Mouse (Mus musculus): ENCODE measurements around the gene Hba-a1. TPM values are rescaled to one million over a fixed set of nuclear protein-coding genes. Genes with fewer than 3 reads are reported as not detected.

The Hba-a1 gene
- polyA plus RNA-seq, 1 experiment from 2014 or later: 2,164 TPM

DNA sequence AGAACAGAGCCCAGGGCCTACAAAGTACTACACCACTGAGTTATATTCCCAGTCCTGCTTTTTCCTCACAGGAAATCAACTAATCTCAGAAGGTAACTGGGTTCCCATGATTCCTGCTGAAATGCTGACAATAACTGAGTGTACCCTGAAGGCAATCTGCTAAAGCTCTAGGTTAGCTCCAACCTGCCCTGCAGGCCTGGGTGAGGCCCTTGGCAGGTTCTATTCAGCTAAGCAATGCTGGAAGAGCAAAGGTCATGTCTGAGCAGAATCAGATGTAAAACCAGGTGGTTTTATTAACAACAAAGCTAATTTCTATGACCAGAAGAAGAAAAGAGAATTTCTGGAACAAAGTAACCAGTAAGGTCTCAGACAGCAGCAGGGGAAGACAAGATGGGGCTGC lies 41.9 kb upstream of the Hba-a1 start:
- Histone ChIP-seq H3K36me3 (ENCODE audit: control insufficient read depth, insufficient read depth, low read length) (peaks cover 5% of the 10 kb centered on the region), H3K4me1 (ENCODE audit: control insufficient read depth, insufficient read depth, low read length) (no peaks in the 10 kb centered on the region), H3K9ac (ENCODE audit: low read length) (no peak overlapping the region), H3K4me3 (ENCODE audit: low read depth, low read length) (no peak overlapping the region), H3K4me2 (ENCODE audit: low read depth, severe bottlenecking) (no peak overlapping the region), H3K27me3 (ENCODE audit: control insufficient read depth, insufficient read depth, low read length) (no peaks in the 10 kb centered on the region), H3K27ac (replicated peaks; ENCODE audit: low read depth, low read length) (no peak overlapping the region), H3K9me3 (ENCODE audit: control insufficient read depth, low read length) (no peaks in the 10 kb centered on the region)
- DNase-seq (ENCODE audit: low spot score) (no peak), ATAC-seq (ENCODE audit: insufficient number of reproducible peaks, low FRiP score, low TSS enrichment, low read depth) (no peak)

GRCm38 (mm10) chr11:32242209-32242608 lies 41.1 kb upstream of the Hba-a1 start:
- peaks cover 5% of the 10 kb centered on the region for H3K36me3 ChIP-seq (ENCODE audit: control insufficient read depth, insufficient read depth, low read length)
- ATAC-seq (ENCODE audit: insufficient number of reproducible peaks, low FRiP score, low TSS enrichment, low read depth) (no peak), DNase-seq (ENCODE audit: low spot score) (no peak)
- no peak overlapping the region for H3K27ac ChIP-seq (replicated peaks; ENCODE audit: low read depth, low read length)
- no peaks in the 10 kb centered on the region for H3K9me3 ChIP-seq (ENCODE audit: control insufficient read depth, low read length)
- H3K4me3 ChIP-seq (ENCODE audit: low read depth, low read length): no peak overlapping the region
- H3K4me1 ChIP-seq (ENCODE audit: control insufficient read depth, insufficient read depth, low read length): no peaks in the 10 kb centered on the region
- no peak overlapping the region for H3K9ac ChIP-seq (ENCODE audit: low read length)
- 96% methylated on average over 3 of the region's 3 CpGs for WGBS
- no peaks in the 10 kb centered on the region for H3K27me3 ChIP-seq (ENCODE audit: control insufficient read depth, insufficient read depth, low read length)
- no peak overlapping the region for H3K4me2 ChIP-seq (ENCODE audit: low read depth, severe bottlenecking)

- Histone ChIP-seq H3K9ac (ENCODE audit: low read length) (no peak overlapping the region), H3K27me3 (ENCODE audit: control insufficient read depth, insufficient read depth, low read length) (no peaks in the 10 kb centered on the region), H3K36me3 (ENCODE audit: control insufficient read depth, insufficient read depth, low read length) (peaks cover 8% of the 10 kb centered on the region), H3K4me1 (ENCODE audit: control insufficient read depth, insufficient read depth, low read length) (no peaks in the 10 kb centered on the region), H3K4me3 (ENCODE audit: low read depth, low read length) (no peak overlapping the region), H3K27ac (replicated peaks; ENCODE audit: low read depth, low read length) (no peak overlapping the region), H3K9me3 (ENCODE audit: control insufficient read depth, low read length) (no peaks in the 10 kb centered on the region), H3K4me2 (ENCODE audit: low read depth, severe bottlenecking) (no peak overlapping the region)
- DNase-seq (ENCODE audit: low spot score): no peak
- WGBS: 79% methylated on average over 7 of the region's 7 CpGs
- no peak for ATAC-seq (ENCODE audit: insufficient number of reproducible peaks, low FRiP score, low TSS enrichment, low read depth)
Observed at GRCm38 (mm10) chr11:32243205-32243955, 39.9 kb upstream of the Hba-a1 start.

- H3K27me3 ChIP-seq (ENCODE audit: control insufficient read depth, insufficient read depth, low read length): no peaks in the 10 kb centered on the region
- 87% methylated on average over 3 of the region's 3 CpGs for WGBS
- no peak overlapping the region for H3K4me2 ChIP-seq (ENCODE audit: low read depth, severe bottlenecking)
- H3K9ac ChIP-seq (ENCODE audit: low read length): no peak overlapping the region
- no peaks in the 10 kb centered on the region for H3K4me1 ChIP-seq (ENCODE audit: control insufficient read depth, insufficient read depth, low read length)
- no peak for ATAC-seq (ENCODE audit: insufficient number of reproducible peaks, low FRiP score, low TSS enrichment, low read depth)
- no peaks in the 10 kb centered on the region for H3K9me3 ChIP-seq (ENCODE audit: control insufficient read depth, low read length)
- no peak overlapping the region for H3K27ac ChIP-seq (replicated peaks; ENCODE audit: low read depth, low read length)
- peaks cover 8% of the 10 kb centered on the region for H3K36me3 ChIP-seq (ENCODE audit: control insufficient read depth, insufficient read depth, low read length)
- no peak for DNase-seq (ENCODE audit: low spot score)
- H3K4me3 ChIP-seq (ENCODE audit: low read depth, low read length): no peak overlapping the region
Observed at GRCm38 (mm10) chr11:32244064-32244463, 39.2 kb upstream of the Hba-a1 start.

- WGBS: 88% methylated on average over 1 of the region's 1 CpGs
- ATAC-seq (ENCODE audit: insufficient number of reproducible peaks, low FRiP score, low TSS enrichment, low read depth): no peak
- DNase-seq (ENCODE audit: low spot score): no peak
- no peaks in the 10 kb centered on the region for H3K9me3 ChIP-seq (ENCODE audit: control insufficient read depth, low read length)
- peaks cover 8% of the 10 kb centered on the region for H3K36me3 ChIP-seq (ENCODE audit: control insufficient read depth, insufficient read depth, low read length)
- H3K4me3 ChIP-seq (ENCODE audit: low read depth, low read length): no peak overlapping the region
- H3K27ac ChIP-seq (replicated peaks; ENCODE audit: low read depth, low read length): no peak overlapping the region
- H3K27me3 ChIP-seq (ENCODE audit: control insufficient read depth, insufficient read depth, low read length): no peaks in the 10 kb centered on the region
- no peak overlapping the region for H3K9ac ChIP-seq (ENCODE audit: low read length)
- H3K4me1 ChIP-seq (ENCODE audit: control insufficient read depth, insufficient read depth, low read length): no peaks in the 10 kb centered on the region
- no peak overlapping the region for H3K4me2 ChIP-seq (ENCODE audit: low read depth, severe bottlenecking)
Observed at GRCm38 (mm10) chr11:32244617-32245016, 38.7 kb upstream of the Hba-a1 start.

GRCm38 (mm10) chr11:32245614-32246013 lies 37.7 kb upstream of the Hba-a1 start:
- H3K9me3 ChIP-seq (ENCODE audit: control insufficient read depth, low read length): no peaks in the 10 kb centered on the region
- H3K4me3 ChIP-seq (ENCODE audit: low read depth, low read length): no peak overlapping the region
- WGBS: 96% methylated on average over 6 of the region's 6 CpGs
- H3K27ac ChIP-seq (replicated peaks; ENCODE audit: low read depth, low read length): no peak overlapping the region
- no peaks in the 10 kb centered on the region for H3K27me3 ChIP-seq (ENCODE audit: control insufficient read depth, insufficient read depth, low read length)
- no peaks in the 10 kb centered on the region for H3K4me1 ChIP-seq (ENCODE audit: control insufficient read depth, insufficient read depth, low read length)
- DNase-seq (ENCODE audit: low spot score) (no peak), ATAC-seq (ENCODE audit: insufficient number of reproducible peaks, low FRiP score, low TSS enrichment, low read depth) (no peak)
- peaks cover 10% of the 10 kb centered on the region for H3K36me3 ChIP-seq (ENCODE audit: control insufficient read depth, insufficient read depth, low read length)
- H3K4me2 ChIP-seq (ENCODE audit: low read depth, severe bottlenecking): no peak overlapping the region
- H3K9ac ChIP-seq (ENCODE audit: low read length): no peak overlapping the region

- no peak overlapping the region for H3K9ac ChIP-seq (ENCODE audit: low read length)
- DNase-seq (ENCODE audit: low spot score) (no peak), ATAC-seq (ENCODE audit: insufficient number of reproducible peaks, low FRiP score, low TSS enrichment, low read depth) (no peak)
- H3K4me1 ChIP-seq (ENCODE audit: control insufficient read depth, insufficient read depth, low read length): no peaks in the 10 kb centered on the region
- H3K4me3 ChIP-seq (ENCODE audit: low read depth, low read length): no peak overlapping the region
- H3K27me3 ChIP-seq (ENCODE audit: control insufficient read depth, insufficient read depth, low read length): no peaks in the 10 kb centered on the region
- peaks cover 12% of the 10 kb centered on the region for H3K36me3 ChIP-seq (ENCODE audit: control insufficient read depth, insufficient read depth, low read length)
- no peak overlapping the region for H3K27ac ChIP-seq (replicated peaks; ENCODE audit: low read depth, low read length)
- no peaks in the 10 kb centered on the region for H3K9me3 ChIP-seq (ENCODE audit: control insufficient read depth, low read length)
- H3K4me2 ChIP-seq (ENCODE audit: low read depth, severe bottlenecking): no peak overlapping the region
Observed at GRCm38 (mm10) chr11:32247068-32247467, 36.2 kb upstream of the Hba-a1 start.

GRCm38 (mm10) chr11:32248350-32248749 lies 35.0 kb upstream of the Hba-a1 start:
- 90% methylated on average over 3 of the region's 3 CpGs for WGBS
- Histone ChIP-seq H3K27ac (replicated peaks; ENCODE audit: low read depth, low read length) (no peak overlapping the region), H3K4me2 (ENCODE audit: low read depth, severe bottlenecking) (no peak overlapping the region), H3K36me3 (ENCODE audit: control insufficient read depth, insufficient read depth, low read length) (peaks cover 12% of the 10 kb centered on the region), H3K4me3 (ENCODE audit: low read depth, low read length) (no peak overlapping the region), H3K9ac (ENCODE audit: low read length) (no peak overlapping the region), H3K9me3 (ENCODE audit: control insufficient read depth, low read length) (no peaks in the 10 kb centered on the region), H3K27me3 (ENCODE audit: control insufficient read depth, insufficient read depth, low read length) (no peaks in the 10 kb centered on the region), H3K4me1 (ENCODE audit: control insufficient read depth, insufficient read depth, low read length) (no peaks in the 10 kb centered on the region)
- DNase-seq (ENCODE audit: low spot score) (no peak), ATAC-seq (ENCODE audit: insufficient number of reproducible peaks, low FRiP score, low TSS enrichment, low read depth) (no peak)

Data from limb, embryonic 11.5 days (tissue).